Mouse (Mus musculus) MEL (cell line): ENCODE data around the gene Oxsr1.

Experiments used
- CTCF ChIP-seq, 3 experiments: IDR thresholded peaks in 2 of 3; conservative IDR thresholded peaks in 1 of 3; 2 replicates each; pipeline ENCODE4 v1.5.1; 2011 to 2012; ENCODE audit warnings: low read length in 3 of 3, low read depth in 2 of 3, mild to moderate bottlenecking in 2 of 3, improper control_type of control experiment in 1 of 3, inconsistent platforms in 1 of 3, mixed read lengths in 1 of 3, moderate library complexity in 1 of 3; ENCODE audit not compliant: control insufficient read depth in 1 of 3, insufficient read depth in 1 of 3, poor library complexity in 1 of 3, severe bottlenecking in 1 of 3
- MAZ ChIP-seq: IDR thresholded peaks from 2 replicates; pipeline ENCODE4 v1.6.1; 2012; ENCODE audit warnings: low read depth, mild to moderate bottlenecking, inconsistent platforms, low read length, improper control_type of control experiment
- MEF2A ChIP-seq: IDR thresholded peaks from 2 replicates; pipeline ENCODE4 v1.6.1; 2014; ENCODE audit warnings: low read depth, mild to moderate bottlenecking, inconsistent platforms, low read length, improper control_type of control experiment; ENCODE audit not compliant: poor library complexity, insufficient replicate concordance, severe bottlenecking; ENCODE audit errors: extremely low read depth
- MYB ChIP-seq: IDR thresholded peaks from 2 replicates; pipeline ENCODE4 v1.6.1; 2011; ENCODE audit warnings: mild to moderate bottlenecking, low read depth, low read length, improper control_type of control experiment
- POLR2A ChIP-seq, 2 experiments: IDR thresholded peaks; 2 replicates each; pipeline ENCODE4 v1.6.1; 2011 to 2012; ENCODE audit warnings: low read length in 2 of 2, mild to moderate bottlenecking in 2 of 2, control low read depth in 1 of 2, improper control_type of control experiment in 1 of 2, low read depth in 1 of 2, moderate library complexity in 1 of 2; ENCODE audit not compliant: control insufficient read depth in 1 of 2, insufficient read depth in 1 of 2, poor library complexity in 1 of 2
- POLR2AphosphoS2 ChIP-seq: IDR thresholded peaks from 2 replicates; pipeline ENCODE4 v1.6.1; 2011; ENCODE audit warnings: low read length, improper control_type of control experiment
- SIN3A ChIP-seq: IDR thresholded peaks from 2 replicates; pipeline ENCODE4 v1.6.1; 2012; ENCODE audit warnings: low read length, improper control_type of control experiment, inconsistent platforms

- TF ChIP-seq CTCF (IDR thresholded peaks at IDR 0.05 in 2 of 3, conservative IDR thresholded peaks at IDR 0.05 in 1 of 3; ENCODE audit: control insufficient read depth in 1 of 3, insufficient read depth in 1 of 3, low read depth in 2 of 3, low read length in 3 of 3, poor library complexity in 1 of 3, severe bottlenecking in 1 of 3) (peak in 1 of 3 experiments; percentile 0; a peak in 1 of 6 replicates), MYB (no peak), POLR2AphosphoS2 (peak; percentile 71; the same call in 1 of the 2 replicates), MEF2A (no peak), POLR2A (IDR thresholded peaks at IDR 0.05; ENCODE audit: control insufficient read depth in 1 of 2, insufficient read depth in 1 of 2, low read depth in 1 of 2, low read length in 2 of 2, poor library complexity in 1 of 2) (peak; percentile 26 to 78; a peak in 1 of 4 replicates), SIN3A (peak; percentile 58; the same call in 1 of the 2 replicates), MAZ (no peak)
Measured at GRCm38 (mm10) chr9:119339558-119340211, 17.5 kb upstream of the Oxsr1 start, which contains the start of gene Acaa1a.
